Mouse (Mus musculus): ENCODE data around the gene Hoxa3. TPM values are rescaled to one million over a fixed set of nuclear protein-coding genes. Genes with fewer than 3 reads are reported as not detected.

Gene Hoxa3
- polyA plus RNA-seq, 1 experiment from 2014 or later = 0.32 TPM

DNA sequence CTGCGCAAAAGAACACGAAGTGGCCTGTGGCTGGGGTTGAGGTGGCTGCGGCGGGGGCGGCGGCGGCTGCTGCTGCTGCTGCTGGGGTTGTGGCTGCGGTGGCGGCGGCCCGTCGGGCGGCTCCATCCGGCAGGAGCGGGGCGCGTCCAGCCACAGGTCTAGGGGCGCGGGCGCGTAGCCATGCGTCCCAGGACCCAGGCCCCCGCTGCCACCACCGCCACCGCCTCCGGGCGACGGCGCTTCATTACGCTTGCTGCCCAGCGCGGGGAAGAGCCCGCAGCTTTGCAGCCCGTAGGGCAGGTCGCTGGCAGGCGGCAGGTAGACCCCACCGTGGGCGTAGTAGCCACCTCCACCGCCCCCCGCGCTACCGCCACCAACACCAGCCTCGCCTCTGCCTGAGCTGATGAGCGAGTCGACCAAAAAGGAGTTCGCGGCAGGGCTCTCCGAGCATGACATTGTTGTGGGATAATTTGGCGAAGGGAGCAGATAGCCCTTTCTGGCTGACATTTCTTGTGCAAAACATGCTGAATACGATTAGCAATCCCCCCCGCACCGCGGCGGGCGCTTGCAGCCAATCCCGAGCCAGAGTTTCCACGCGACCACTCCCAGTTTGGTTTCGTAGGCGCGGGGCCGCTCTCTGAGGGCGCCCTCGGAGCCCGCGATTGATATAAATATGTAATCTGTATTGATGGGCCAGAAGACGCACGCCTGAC is 21.4 kb upstream of the Hoxa3 start:
- H3K9me3 ChIP-seq = no peaks in the 10 kb centered on the region
- H3K4me2 ChIP-seq = no peak overlapping the region
- ATAC-seq (ENCODE audit: low FRiP score) = no peak
- no peaks in the 10 kb centered on the region for H3K36me3 ChIP-seq (replicated peaks)
- H3K27me3 ChIP-seq = peaks cover 90% of the 10 kb centered on the region
- WGBS = 1% methylated on average over 65 of the region's 68 CpGs
- no peak overlapping the region for H3K27ac ChIP-seq
- H3K4me3 ChIP-seq (replicated peaks) = no peak overlapping the region
- no peaks in the 10 kb centered on the region for H3K4me1 ChIP-seq
- H3K9ac ChIP-seq = no peak overlapping the region

GRCm38 (mm10) chr6:52233546-52234427 is 20.7 kb upstream of the Hoxa3 start:
- H3K4me3 ChIP-seq (replicated peaks) = no peak overlapping the region
- no peak overlapping the region for H3K27ac ChIP-seq
- no peak overlapping the region for H3K4me2 ChIP-seq
- H3K27me3 ChIP-seq = peaks cover 91% of the 10 kb centered on the region
- H3K9ac ChIP-seq = no peak overlapping the region
- H3K9me3 ChIP-seq = no peaks in the 10 kb centered on the region
- no peaks in the 10 kb centered on the region for H3K36me3 ChIP-seq (replicated peaks)
- 3% methylated on average over 68 of the region's 70 CpGs for WGBS
- H3K4me1 ChIP-seq = no peaks in the 10 kb centered on the region
- ATAC-seq (ENCODE audit: low FRiP score) = no peak

DNA sequence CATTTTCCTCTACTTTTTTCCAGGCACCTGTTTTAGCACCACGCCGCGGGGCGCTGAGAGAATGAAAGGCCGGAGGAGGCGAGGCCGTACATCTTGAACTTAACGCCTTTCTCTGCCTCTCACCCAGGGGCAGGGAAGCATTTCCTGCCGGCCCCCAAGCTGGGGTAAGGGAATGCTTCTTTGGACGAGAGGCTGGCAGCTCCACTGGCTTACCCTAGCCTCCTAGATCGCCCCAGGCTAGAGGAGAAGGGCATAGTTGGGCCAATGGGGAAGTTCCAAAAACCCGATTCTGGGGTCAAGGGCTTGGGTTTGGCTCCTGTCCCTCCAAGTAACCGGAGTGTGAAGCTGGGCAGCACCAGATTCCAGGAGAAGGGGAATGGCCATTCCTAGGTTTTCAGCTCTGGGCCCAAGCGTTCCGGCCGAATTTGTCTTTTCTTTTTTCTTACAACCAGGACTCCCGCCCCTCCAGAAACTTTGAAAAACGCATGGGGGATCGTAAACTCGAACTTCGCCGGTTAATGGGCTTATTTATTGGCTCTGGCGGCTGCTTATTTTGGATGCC is 19.9 kb upstream of the Hoxa3 start:
- Histone ChIP-seq H3K36me3 (replicated peaks) (no peaks in the 10 kb centered on the region), H3K4me1 (no peaks in the 10 kb centered on the region), H3K4me3 (replicated peaks) (no peak overlapping the region), H3K27ac (no peak overlapping the region), H3K4me2 (no peak overlapping the region), H3K9me3 (no peaks in the 10 kb centered on the region), H3K9ac (no peak overlapping the region), H3K27me3 (peaks cover 94% of the 10 kb centered on the region)
- WGBS = 3% methylated on average over 23 of the region's 23 CpGs
- ATAC-seq (ENCODE audit: low FRiP score) = no peak

DNA sequence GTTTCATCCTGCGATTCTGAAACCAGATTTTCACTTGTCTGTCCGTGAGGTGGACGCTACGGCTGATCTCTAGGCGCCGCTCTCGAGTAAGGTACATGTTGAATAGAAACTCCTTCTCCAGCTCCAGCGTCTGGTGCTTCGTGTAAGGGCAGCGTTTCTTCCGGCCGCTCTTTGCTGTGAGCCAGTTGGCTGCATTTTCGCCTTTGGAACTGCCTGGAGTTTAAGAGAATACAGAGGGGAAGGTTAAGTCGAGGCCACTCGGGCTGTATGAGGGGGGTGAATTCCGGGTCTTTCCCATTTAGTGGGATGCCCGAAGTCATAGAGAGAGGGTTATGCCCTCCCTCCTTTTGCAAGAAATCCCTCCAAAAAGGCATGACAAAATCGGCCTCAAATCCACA is 19.4 kb upstream of the Hoxa3 start:
- Histone ChIP-seq H3K36me3 (replicated peaks) (no peaks in the 10 kb centered on the region), H3K27me3 (peaks cover 94% of the 10 kb centered on the region), H3K9me3 (no peaks in the 10 kb centered on the region), H3K4me1 (no peaks in the 10 kb centered on the region), H3K4me2 (no peak overlapping the region), H3K9ac (no peak overlapping the region), H3K27ac (no peak overlapping the region), H3K4me3 (replicated peaks) (no peak overlapping the region)
- ATAC-seq (ENCODE audit: low FRiP score) = no peak
- WGBS = under 1% methylated on average over 18 of the region's 18 CpGs

- Histone ChIP-seq H3K27ac (no peak overlapping the region), H3K4me1 (no peaks in the 10 kb centered on the region), H3K27me3 (peaks cover 94% of the 10 kb centered on the region), H3K9me3 (no peaks in the 10 kb centered on the region), H3K4me2 (no peak overlapping the region), H3K4me3 (replicated peaks) (no peak overlapping the region), H3K36me3 (replicated peaks) (no peaks in the 10 kb centered on the region), H3K9ac (no peak overlapping the region)
- 1% methylated on average over 18 of the region's 18 CpGs for WGBS
- no peak for ATAC-seq (ENCODE audit: low FRiP score)
These were observed 18.9 kb upstream of the Hoxa3 start for GRCm38 (mm10) chr6:52231885-52232567.

DNA sequence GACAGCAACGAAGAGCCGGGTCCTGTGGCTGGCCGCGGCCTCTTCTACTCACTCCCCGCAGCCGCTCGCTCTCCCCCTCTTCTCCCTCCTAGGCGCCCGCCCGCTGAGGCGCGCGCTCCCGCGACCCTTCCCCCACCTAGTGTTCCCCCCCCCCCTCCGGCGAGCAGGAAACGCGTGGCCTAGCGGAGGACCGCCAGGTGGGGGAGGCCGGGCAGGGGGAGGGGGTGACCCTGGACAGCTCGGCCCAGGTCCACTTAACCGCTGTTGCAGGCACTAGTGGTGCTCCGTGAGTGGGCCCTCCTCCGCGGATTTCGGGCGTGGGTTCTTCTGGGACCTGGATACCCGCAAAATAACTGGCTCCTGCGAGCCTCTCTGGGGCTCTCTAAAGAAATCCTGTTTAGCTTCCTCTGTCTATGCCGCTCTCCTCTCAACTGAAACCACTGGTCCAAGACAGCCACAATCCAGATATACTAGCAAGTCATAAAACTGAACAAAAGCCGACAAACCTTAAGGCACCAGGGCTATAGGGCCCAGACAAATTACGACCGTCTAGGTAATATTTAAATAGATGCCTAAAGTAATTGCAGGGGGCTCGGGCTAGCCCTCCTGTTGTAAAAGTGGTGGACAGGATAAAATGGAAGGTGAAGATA is 17.5 kb upstream of the Hoxa3 start, which contains the start of gene Hoxa9:
Gene Hoxa9 (minus strand): TSS at position 574 of the 650 bp plus-strand sequence.
- H3K4me2 ChIP-seq = no peak within 1 kb of the TSS
- no peak for ATAC-seq (ENCODE audit: low FRiP score)
- WGBS = under 1% methylated on average over 17 of the region's 36 CpGs

GRCm38 (mm10) chr6:52229558-52230416 is 16.7 kb upstream of the Hoxa3 start:
- WGBS = under 1% methylated on average over 44 of the region's 44 CpGs
- Histone ChIP-seq H3K36me3 (replicated peaks) (no peaks in the 10 kb centered on the region), H3K9me3 (no peaks in the 10 kb centered on the region), H3K27me3 (peaks cover 94% of the 10 kb centered on the region), H3K4me1 (no peaks in the 10 kb centered on the region), H3K9ac (no peak overlapping the region), H3K4me3 (replicated peaks) (no peak overlapping the region), H3K27ac (no peak overlapping the region), H3K4me2 (no peak overlapping the region)
- ATAC-seq (ENCODE audit: low FRiP score) = no peak

More for the DNA sequence above, 17.5 kb upstream of the Hoxa3 start, which contains the start of gene Hoxa9:
- Histone ChIP-seq H3K27me3 (peaks cover 94% of the 10 kb centered on the region), H3K36me3 (replicated peaks) (no peaks in the 10 kb centered on the region), H3K9me3 (no peaks in the 10 kb centered on the region), H3K27ac (no peak within 1 kb of the TSS), H3K4me1 (no peaks in the 10 kb centered on the region), H3K4me3 (replicated peaks) (no peak within 1 kb of the TSS), H3K9ac (no peak within 1 kb of the TSS)

GRCm38 (mm10) chr6:52228475-52229465 is 15.6 kb upstream of the Hoxa3 start:
- ATAC-seq (ENCODE audit: low FRiP score) = no peak
- H3K36me3 ChIP-seq (replicated peaks) = no peaks in the 10 kb centered on the region
- no peak overlapping the region for H3K9ac ChIP-seq
- H3K9me3 ChIP-seq = no peaks in the 10 kb centered on the region
- no peaks in the 10 kb centered on the region for H3K4me1 ChIP-seq
- no peak overlapping the region for H3K27ac ChIP-seq
- H3K4me3 ChIP-seq (replicated peaks) = no peak overlapping the region
- peaks cover 94% of the 10 kb centered on the region for H3K27me3 ChIP-seq
- no peak overlapping the region for H3K4me2 ChIP-seq
- 1% methylated on average over 38 of the region's 38 CpGs for WGBS

DNA sequence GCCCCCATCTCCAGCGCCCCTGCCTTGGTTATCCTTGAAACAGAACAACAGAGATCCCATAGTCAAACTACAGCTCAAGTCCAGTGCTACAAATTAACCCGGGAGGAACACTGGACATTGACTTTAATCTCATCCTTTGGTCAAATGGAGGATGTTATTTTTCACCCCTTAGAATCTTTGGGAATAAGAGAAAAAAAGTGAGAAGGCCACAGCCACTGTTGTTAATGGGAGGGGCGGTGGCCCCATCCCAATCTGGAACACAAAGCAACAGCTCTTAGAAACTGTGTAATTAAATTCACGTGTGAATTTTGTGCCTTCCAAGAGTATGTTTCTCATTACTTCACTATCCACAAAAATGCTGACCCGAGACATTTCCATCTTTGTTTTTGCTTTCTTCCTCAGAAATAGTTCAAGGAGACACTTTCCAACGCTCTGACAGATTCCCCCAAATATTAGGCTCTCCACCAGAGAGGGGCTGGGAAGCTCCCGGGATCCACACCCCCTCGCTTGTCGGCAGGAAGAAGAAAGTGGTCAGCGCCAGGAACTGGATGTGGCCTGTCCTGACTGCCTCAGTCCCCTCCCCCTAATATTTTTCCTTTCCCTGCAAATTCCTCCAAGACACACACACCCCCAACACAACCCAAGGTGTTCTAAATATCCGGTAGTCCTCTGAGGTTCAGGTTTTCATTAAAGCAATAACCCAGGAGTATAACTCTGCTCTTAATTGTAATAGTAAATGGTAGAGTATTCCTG is 14.5 kb upstream of the Hoxa3 start:
- 3% methylated on average over 11 of the region's 11 CpGs for WGBS
- Histone ChIP-seq H3K36me3 (replicated peaks) (no peaks in the 10 kb centered on the region), H3K27me3 (peaks cover 93% of the 10 kb centered on the region), H3K4me2 (no peak overlapping the region), H3K9ac (no peak overlapping the region), H3K4me1 (no peaks in the 10 kb centered on the region), H3K9me3 (no peaks in the 10 kb centered on the region), H3K27ac (no peak overlapping the region), H3K4me3 (replicated peaks) (no peak overlapping the region)
- no peak for ATAC-seq (ENCODE audit: low FRiP score)

Measured in forebrain, embryonic 12.5 days (tissue).